Mouse (Mus musculus): Measurements from ENCODE around the gene Cryzl2.

DNA sequence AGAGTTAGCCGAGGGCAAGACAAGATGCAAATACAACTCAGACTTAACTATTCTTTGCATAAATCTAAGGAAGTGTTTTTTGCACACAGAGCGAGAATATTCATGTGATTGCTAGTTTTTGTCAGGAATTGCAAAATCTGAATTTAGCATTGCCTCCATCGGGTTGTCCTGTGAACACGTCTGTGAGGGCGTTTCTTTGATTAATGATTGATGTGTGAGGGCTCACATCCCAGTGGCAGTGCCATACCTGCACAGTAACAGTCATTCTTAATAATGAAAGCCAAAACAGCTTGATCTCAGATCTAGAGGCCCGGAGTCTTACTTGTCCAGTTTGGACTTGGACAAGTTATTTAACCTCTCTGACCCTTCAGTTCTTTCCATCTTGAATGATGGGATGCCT, 44.7 kb downstream of the Cryzl2 start:
- TF ChIP-seq CTCF (IDR thresholded peaks at IDR 0.05; ENCODE audit: control insufficient read depth, insufficient read depth, insufficient read length) (no peak), USF1 (IDR thresholded peaks at IDR 0.05; ENCODE audit: low read depth) (no peak)

Data from C2C12 (cell line).